Mouse (Mus musculus): ENCODE results near the gene Cdcp2. TPM values are rescaled to one million over a fixed set of nuclear protein-coding genes. Genes with fewer than 3 reads are reported as not detected.
A peak's percentile ranks its signal among the peaks of the same experiment; 100 is the strongest.

Cdcp2 gene
- total and polyA plus RNA-seq, 2 experiments from 2014 or later, result not detected

- H3K9me3 ChIP-seq (ENCODE audit: low read length), result no peaks in the 10 kb centered on the region
- WGBS, result 3% methylated on average over 6 of the region's 6 CpGs
Measured at GRCm38 (mm10) chr4:107084858-107085257, 11.8 kb upstream of the Cdcp2 start.

GRCm38 (mm10) chr4:107091696-107092095 is 5.0 kb upstream of the Cdcp2 start:
- H3K27ac ChIP-seq (ENCODE audit: low read depth, low read length), result no peak overlapping the region
- H3K4me3 ChIP-seq (ENCODE audit: low read depth, low read length), result no peak overlapping the region
- ATAC-seq, result no peak
- H3K9ac ChIP-seq, result no peak overlapping the region
- no peaks in the 10 kb centered on the region for H3K36me3 ChIP-seq (ENCODE audit: insufficient read depth)
- no peaks in the 10 kb centered on the region for H3K27me3 ChIP-seq (ENCODE audit: insufficient read depth, low read length)
- no peak for DNase-seq
- no peaks in the 10 kb centered on the region for H3K9me3 ChIP-seq (ENCODE audit: low read length)
- no peak for TF ChIP-seq CTCF (IDR thresholded peaks at IDR 0.05; ENCODE audit: low read depth)
- 85% methylated on average over 14 of the region's 14 CpGs for WGBS
- H3K4me2 ChIP-seq (ENCODE audit: low read depth), result no peak overlapping the region
- H3K4me1 ChIP-seq (ENCODE audit: insufficient read depth), result no peaks in the 10 kb centered on the region

More at GRCm38 (mm10) chr4:107084858-107085257, 11.8 kb upstream of the Cdcp2 start:
- Histone ChIP-seq H3K9ac (no peak overlapping the region), H3K27me3 (ENCODE audit: insufficient read depth, low read length) (no peaks in the 10 kb centered on the region), H3K4me2 (ENCODE audit: low read depth) (no peak overlapping the region), H3K27ac (ENCODE audit: low read depth, low read length) (peak overlapping the region; percentile 77), H3K36me3 (ENCODE audit: insufficient read depth) (no peaks in the 10 kb centered on the region), H3K4me3 (ENCODE audit: low read depth, low read length) (no peak overlapping the region), H3K4me1 (ENCODE audit: insufficient read depth) (peaks cover 16% of the 10 kb centered on the region)
- peak; percentile 96 for ATAC-seq
- no peak for TF ChIP-seq CTCF (IDR thresholded peaks at IDR 0.05; ENCODE audit: low read depth)
- DNase-seq, result peak; percentile 85

- no peak for DNase-seq
- Histone ChIP-seq H3K27ac (ENCODE audit: low read depth, low read length) (no peak overlapping the region), H3K36me3 (ENCODE audit: insufficient read depth) (no peaks in the 10 kb centered on the region), H3K4me3 (ENCODE audit: low read depth, low read length) (no peak overlapping the region), H3K4me2 (ENCODE audit: low read depth) (no peak overlapping the region), H3K9ac (no peak overlapping the region), H3K27me3 (ENCODE audit: insufficient read depth, low read length) (no peaks in the 10 kb centered on the region), H3K4me1 (ENCODE audit: insufficient read depth) (no peaks in the 10 kb centered on the region), H3K9me3 (ENCODE audit: low read length) (no peaks in the 10 kb centered on the region)
- TF ChIP-seq CTCF (IDR thresholded peaks at IDR 0.05; ENCODE audit: low read depth), result no peak
- 82% methylated on average over 16 of the region's 16 CpGs for WGBS
- ATAC-seq, result no peak
Measured at GRCm38 (mm10) chr4:107094484-107095187, 2.1 kb upstream of the Cdcp2 start.

- no peaks in the 10 kb centered on the region for H3K27me3 ChIP-seq (ENCODE audit: insufficient read depth, low read length)
- no peaks in the 10 kb centered on the region for H3K4me1 ChIP-seq (ENCODE audit: insufficient read depth)
- ATAC-seq (no peak), DNase-seq (no peak)
- no peak overlapping the region for H3K4me2 ChIP-seq (ENCODE audit: low read depth)
- 34% methylated on average over 6 of the region's 6 CpGs for WGBS
- no peaks in the 10 kb centered on the region for H3K9me3 ChIP-seq (ENCODE audit: low read length)
- no peak for TF ChIP-seq CTCF (IDR thresholded peaks at IDR 0.05; ENCODE audit: low read depth)
- no peaks in the 10 kb centered on the region for H3K36me3 ChIP-seq (ENCODE audit: insufficient read depth)
- no peak overlapping the region; the same call in 1 of the 2 replicates for H3K27ac ChIP-seq (ENCODE audit: low read depth, low read length)
- no peak overlapping the region for H3K4me3 ChIP-seq (ENCODE audit: low read depth, low read length)
- H3K9ac ChIP-seq, result no peak overlapping the region
Measured at GRCm38 (mm10) chr4:107096043-107096442, 648 bp upstream of the Cdcp2 start.

GRCm38 (mm10) chr4:107097871-107098270 is 1.2 kb downstream of the Cdcp2 start:
- H3K9ac ChIP-seq, result no peak overlapping the region
- TF ChIP-seq CTCF (IDR thresholded peaks at IDR 0.05; ENCODE audit: low read depth), result no peak

GRCm38 (mm10) chr4:107098375-107098774 is 1.7 kb downstream of the Cdcp2 start:
- no peaks in the 10 kb centered on the region for H3K27me3 ChIP-seq (ENCODE audit: insufficient read depth, low read length)
- H3K36me3 ChIP-seq (ENCODE audit: insufficient read depth), result no peaks in the 10 kb centered on the region
- no peak overlapping the region for H3K27ac ChIP-seq (ENCODE audit: low read depth, low read length)
- DNase-seq (no peak), ATAC-seq (no peak)
- WGBS, result 82% methylated on average over 10 of the region's 10 CpGs
- TF ChIP-seq CTCF (IDR thresholded peaks at IDR 0.05; ENCODE audit: low read depth), result no peak
- no peaks in the 10 kb centered on the region for H3K4me1 ChIP-seq (ENCODE audit: insufficient read depth)
- H3K9me3 ChIP-seq (ENCODE audit: low read length), result no peaks in the 10 kb centered on the region
- no peak overlapping the region for H3K9ac ChIP-seq
- H3K4me2 ChIP-seq (ENCODE audit: low read depth), result no peak overlapping the region
- no peak overlapping the region for H3K4me3 ChIP-seq (ENCODE audit: low read depth, low read length)

More at GRCm38 (mm10) chr4:107097871-107098270, 1.2 kb downstream of the Cdcp2 start:
- ATAC-seq (no peak), DNase-seq (no peak)
- no peak overlapping the region for H3K4me3 ChIP-seq (ENCODE audit: low read depth, low read length)
- H3K9me3 ChIP-seq (ENCODE audit: low read length), result no peaks in the 10 kb centered on the region
- no peaks in the 10 kb centered on the region for H3K36me3 ChIP-seq (ENCODE audit: insufficient read depth)
- no peak overlapping the region for H3K4me2 ChIP-seq (ENCODE audit: low read depth)
- H3K4me1 ChIP-seq (ENCODE audit: insufficient read depth), result no peaks in the 10 kb centered on the region
- no peak overlapping the region for H3K27ac ChIP-seq (ENCODE audit: low read depth, low read length)
- 65% methylated on average over 15 of the region's 15 CpGs for WGBS
- H3K27me3 ChIP-seq (ENCODE audit: insufficient read depth, low read length), result no peaks in the 10 kb centered on the region

GRCm38 (mm10) chr4:107098791-107099525 is 2.3 kb downstream of the Cdcp2 start:
- Histone ChIP-seq H3K9me3 (ENCODE audit: low read length) (no peaks in the 10 kb centered on the region), H3K4me2 (ENCODE audit: low read depth) (no peak overlapping the region), H3K9ac (no peak overlapping the region), H3K4me3 (ENCODE audit: low read depth, low read length) (no peak overlapping the region), H3K4me1 (ENCODE audit: insufficient read depth) (no peaks in the 10 kb centered on the region), H3K27me3 (ENCODE audit: insufficient read depth, low read length) (no peaks in the 10 kb centered on the region), H3K27ac (ENCODE audit: low read depth, low read length) (no peak overlapping the region), H3K36me3 (ENCODE audit: insufficient read depth) (no peaks in the 10 kb centered on the region)
- TF ChIP-seq CTCF (IDR thresholded peaks at IDR 0.05; ENCODE audit: low read depth), result no peak
- DNase-seq (no peak), ATAC-seq (no peak)
- 66% methylated on average over 17 of the region's 17 CpGs for WGBS
